Mouse (Mus musculus): Measurements from ENCODE around the gene Agfg2. TPM values are rescaled to one million over a fixed set of nuclear protein-coding genes. Genes with fewer than 3 reads are reported as not detected.

Gene Agfg2
- polyA plus RNA-seq, 1 experiment from 2014 or later, result 14.2 TPM

DNA sequence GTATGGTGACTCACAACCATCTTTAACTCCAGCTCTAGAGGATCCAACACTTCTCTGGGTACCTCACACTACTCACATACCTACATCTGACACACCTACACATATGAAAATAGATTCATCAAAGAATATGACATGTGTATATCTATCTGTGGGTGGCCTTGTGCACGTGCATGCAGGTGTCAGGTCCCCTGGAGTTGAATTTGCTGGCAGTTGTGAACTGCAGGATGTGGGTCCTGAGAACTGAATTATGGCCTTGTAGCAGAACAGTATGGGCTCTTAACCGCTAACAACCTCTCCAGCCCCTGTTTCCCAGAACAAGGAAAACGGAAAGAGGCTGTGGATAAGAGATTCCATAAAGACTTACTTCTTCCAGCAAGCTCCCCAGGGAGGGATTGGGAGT, 14.6 kb upstream of the Agfg2 start:
- H3K9ac ChIP-seq (replicated peaks; ENCODE audit: low read depth), result no peak overlapping the region
- DNase-seq (ENCODE audit: low spot score) (no peak), ATAC-seq (no peak)
- H3K36me3 ChIP-seq (ENCODE audit: insufficient read depth, low read length), result no peaks in the 10 kb centered on the region
- no peak overlapping the region for H3K27ac ChIP-seq (ENCODE audit: low read length)
- H3K9me3 ChIP-seq (ENCODE audit: low read length), result no peaks in the 10 kb centered on the region
- no peaks in the 10 kb centered on the region for H3K4me1 ChIP-seq (ENCODE audit: insufficient read depth, low read depth, low read length)
- WGBS, result 56% methylated on average over 3 of the region's 3 CpGs
- H3K4me3 ChIP-seq (ENCODE audit: low read depth, low read length), result no peak overlapping the region
- no peak overlapping the region for H3K4me2 ChIP-seq (replicated peaks; ENCODE audit: low read depth, low read length)
- no peaks in the 10 kb centered on the region for H3K27me3 ChIP-seq (replicated peaks; ENCODE audit: insufficient read depth, low read length)
- TF ChIP-seq EP300 (IDR thresholded peaks at IDR 0.05), result no peak
- TF ChIP-seq CTCF (IDR thresholded peaks at IDR 0.05), result no peak

DNA sequence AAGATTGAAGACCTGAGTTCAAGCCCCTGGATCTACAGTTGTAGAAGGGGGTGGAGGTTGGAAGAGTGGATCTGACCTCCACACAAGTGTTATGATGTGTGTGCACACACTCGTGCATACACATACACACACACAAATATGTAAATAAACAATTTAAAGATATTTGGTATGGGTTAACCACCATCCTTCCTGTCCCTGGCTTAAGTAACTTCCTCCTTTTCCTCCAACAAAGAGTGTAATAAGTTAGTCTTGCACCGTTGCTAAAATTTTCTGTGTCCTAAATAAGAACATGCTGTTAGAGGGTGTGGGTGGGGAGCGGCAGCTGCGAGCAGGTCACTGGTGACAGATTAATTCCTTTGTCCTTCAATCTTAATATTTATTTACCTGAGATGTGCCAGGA, 11.4 kb upstream of the Agfg2 start:
- Histone ChIP-seq H3K4me1 (ENCODE audit: insufficient read depth, low read depth, low read length) (no peaks in the 10 kb centered on the region), H3K9me3 (ENCODE audit: low read length) (no peaks in the 10 kb centered on the region), H3K36me3 (ENCODE audit: insufficient read depth, low read length) (no peaks in the 10 kb centered on the region), H3K27ac (ENCODE audit: low read length) (no peak overlapping the region), H3K4me2 (replicated peaks; ENCODE audit: low read depth, low read length) (no peak overlapping the region), H3K27me3 (replicated peaks; ENCODE audit: insufficient read depth, low read length) (no peaks in the 10 kb centered on the region), H3K4me3 (ENCODE audit: low read depth, low read length) (no peak overlapping the region), H3K9ac (replicated peaks; ENCODE audit: low read depth) (no peak overlapping the region)
- ATAC-seq (no peak), DNase-seq (ENCODE audit: low spot score) (no peak)
- no peak for TF ChIP-seq CTCF (IDR thresholded peaks at IDR 0.05)
- TF ChIP-seq EP300 (IDR thresholded peaks at IDR 0.05), result no peak
- WGBS, result 45% methylated on average over 4 of the region's 4 CpGs

DNA sequence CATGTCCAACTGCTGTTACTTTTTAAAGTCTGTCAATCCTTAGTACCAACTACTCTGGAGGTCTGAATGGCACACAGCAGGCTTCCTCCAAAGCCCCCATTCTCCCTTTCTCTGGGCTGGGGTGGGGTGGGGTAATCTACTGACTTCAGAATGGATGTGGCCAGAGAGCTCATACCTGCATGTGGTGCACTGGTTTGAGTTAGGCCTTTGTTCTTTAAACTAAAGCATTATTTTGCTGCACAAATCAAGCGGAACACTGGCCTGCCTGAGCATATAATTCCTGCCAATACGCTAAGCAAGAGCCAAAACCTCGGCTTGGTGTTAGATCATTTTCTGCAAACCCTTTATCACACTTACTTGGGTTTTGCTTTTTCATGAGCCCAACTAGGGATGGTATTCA, 10.3 kb upstream of the Agfg2 start:
- Histone ChIP-seq H3K4me2 (replicated peaks; ENCODE audit: low read depth, low read length) (no peak overlapping the region), H3K27ac (ENCODE audit: low read length) (no peak overlapping the region), H3K9me3 (ENCODE audit: low read length) (no peaks in the 10 kb centered on the region), H3K27me3 (replicated peaks; ENCODE audit: insufficient read depth, low read length) (no peaks in the 10 kb centered on the region), H3K4me1 (ENCODE audit: insufficient read depth, low read depth, low read length) (no peaks in the 10 kb centered on the region), H3K36me3 (ENCODE audit: insufficient read depth, low read length) (no peaks in the 10 kb centered on the region), H3K4me3 (ENCODE audit: low read depth, low read length) (no peak overlapping the region), H3K9ac (replicated peaks; ENCODE audit: low read depth) (no peak overlapping the region)
- no peak for TF ChIP-seq EP300 (IDR thresholded peaks at IDR 0.05)
- TF ChIP-seq CTCF (IDR thresholded peaks at IDR 0.05), result no peak
- DNase-seq (ENCODE audit: low spot score) (no peak), ATAC-seq (no peak)
- WGBS, result 53% methylated on average over 3 of the region's 3 CpGs

DNA sequence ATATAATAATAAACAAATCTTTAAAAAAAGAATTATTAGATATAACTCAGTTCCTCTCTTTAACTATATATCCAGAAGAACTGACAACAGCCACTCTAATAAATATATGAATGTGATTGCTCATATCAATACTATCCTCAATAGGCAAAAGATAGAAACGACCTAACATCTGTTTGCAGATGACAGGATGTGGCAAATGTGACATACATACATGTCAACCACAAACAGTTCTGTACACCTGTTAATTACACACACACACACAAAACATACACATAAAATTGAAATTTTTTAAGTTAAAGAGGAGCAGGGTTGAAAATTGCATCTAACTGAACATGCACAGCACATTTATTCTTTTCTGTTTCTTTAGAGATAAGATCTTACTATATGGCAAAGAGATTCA, 7.4 kb upstream of the Agfg2 start:
- Histone ChIP-seq H3K4me1 (ENCODE audit: insufficient read depth, low read depth, low read length) (no peaks in the 10 kb centered on the region), H3K4me2 (replicated peaks; ENCODE audit: low read depth, low read length) (no peak overlapping the region), H3K27me3 (replicated peaks; ENCODE audit: insufficient read depth, low read length) (no peaks in the 10 kb centered on the region), H3K36me3 (ENCODE audit: insufficient read depth, low read length) (no peaks in the 10 kb centered on the region), H3K4me3 (ENCODE audit: low read depth, low read length) (no peak overlapping the region), H3K9ac (replicated peaks; ENCODE audit: low read depth) (no peak overlapping the region), H3K9me3 (ENCODE audit: low read length) (no peaks in the 10 kb centered on the region), H3K27ac (ENCODE audit: low read length) (no peak overlapping the region)
- WGBS, result 49% methylated on average over 1 of the region's 1 CpGs
- TF ChIP-seq EP300 (IDR thresholded peaks at IDR 0.05) (no peak), CTCF (IDR thresholded peaks at IDR 0.05) (no peak)
- ATAC-seq (no peak), DNase-seq (ENCODE audit: low spot score) (no peak)

DNA sequence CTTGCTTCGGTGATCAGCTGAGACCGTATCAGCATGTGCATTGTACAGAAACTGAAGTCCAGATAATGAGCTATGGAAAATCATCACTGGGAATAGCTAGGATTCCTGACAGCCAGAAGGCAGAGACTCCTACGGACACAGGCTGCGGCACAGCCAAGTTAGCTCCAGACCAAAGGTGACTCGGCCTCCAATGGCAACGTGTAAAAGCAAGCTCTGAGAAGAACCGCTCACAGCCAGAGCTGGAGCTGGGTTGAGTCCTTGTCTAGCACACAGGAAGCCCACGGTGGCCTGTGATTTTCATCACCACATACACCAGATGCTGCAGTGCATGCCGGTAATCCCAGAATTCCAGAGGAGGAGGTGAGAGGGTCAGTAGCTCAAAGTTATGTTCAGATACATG, 6.0 kb upstream of the Agfg2 start:
- 53% methylated on average over 9 of the region's 9 CpGs for WGBS
- ATAC-seq, result no peak
- TF ChIP-seq CTCF (IDR thresholded peaks at IDR 0.05), result no peak
- no peak for TF ChIP-seq EP300 (IDR thresholded peaks at IDR 0.05)

DNA sequence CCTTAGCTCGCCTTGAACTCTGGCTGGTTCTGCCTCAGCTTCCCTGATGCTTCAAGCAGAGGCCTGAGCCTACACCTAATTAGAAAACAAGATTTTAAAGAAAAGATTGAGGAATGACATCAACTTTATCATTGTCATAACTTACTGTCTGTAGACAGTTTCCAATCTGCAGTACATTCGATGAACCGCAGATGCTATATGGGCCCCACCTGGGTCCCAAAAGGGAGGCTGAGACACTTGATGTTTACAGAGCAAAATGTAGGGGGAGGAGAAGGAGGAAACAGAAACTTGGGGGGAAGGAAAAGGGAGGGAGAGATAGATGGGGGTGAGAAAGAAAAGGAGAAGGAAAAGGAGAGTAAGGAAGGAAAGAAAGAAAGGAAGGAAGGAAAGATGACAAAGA, 5.4 kb upstream of the Agfg2 start:
- TF ChIP-seq CTCF (IDR thresholded peaks at IDR 0.05) (no peak), EP300 (IDR thresholded peaks at IDR 0.05) (no peak)
- DNase-seq (ENCODE audit: low spot score) (no peak), ATAC-seq (no peak)
- WGBS, result 80% methylated on average over 3 of the region's 3 CpGs
- H3K4me2 ChIP-seq (replicated peaks; ENCODE audit: low read depth, low read length), result no peak overlapping the region
- H3K27ac ChIP-seq (ENCODE audit: low read length), result no peak overlapping the region
- no peaks in the 10 kb centered on the region for H3K9me3 ChIP-seq (ENCODE audit: low read length)
- no peaks in the 10 kb centered on the region for H3K36me3 ChIP-seq (ENCODE audit: insufficient read depth, low read length)
- no peak overlapping the region for H3K4me3 ChIP-seq (ENCODE audit: low read depth, low read length)
- no peak overlapping the region for H3K9ac ChIP-seq (replicated peaks; ENCODE audit: low read depth)
- no peaks in the 10 kb centered on the region for H3K27me3 ChIP-seq (replicated peaks; ENCODE audit: insufficient read depth, low read length)
- H3K4me1 ChIP-seq (ENCODE audit: insufficient read depth, low read depth, low read length), result no peaks in the 10 kb centered on the region

More for the DNA sequence above, 6.0 kb upstream of the Agfg2 start:
- DNase-seq (ENCODE audit: low spot score), result no peak
- Histone ChIP-seq H3K4me2 (replicated peaks; ENCODE audit: low read depth, low read length) (no peak overlapping the region), H3K36me3 (ENCODE audit: insufficient read depth, low read length) (no peaks in the 10 kb centered on the region), H3K4me3 (ENCODE audit: low read depth, low read length) (no peak overlapping the region), H3K27ac (ENCODE audit: low read length) (no peak overlapping the region), H3K27me3 (replicated peaks; ENCODE audit: insufficient read depth, low read length) (no peaks in the 10 kb centered on the region), H3K9ac (replicated peaks; ENCODE audit: low read depth) (no peak overlapping the region), H3K4me1 (ENCODE audit: insufficient read depth, low read depth, low read length) (no peaks in the 10 kb centered on the region), H3K9me3 (ENCODE audit: low read length) (no peaks in the 10 kb centered on the region)

DNA sequence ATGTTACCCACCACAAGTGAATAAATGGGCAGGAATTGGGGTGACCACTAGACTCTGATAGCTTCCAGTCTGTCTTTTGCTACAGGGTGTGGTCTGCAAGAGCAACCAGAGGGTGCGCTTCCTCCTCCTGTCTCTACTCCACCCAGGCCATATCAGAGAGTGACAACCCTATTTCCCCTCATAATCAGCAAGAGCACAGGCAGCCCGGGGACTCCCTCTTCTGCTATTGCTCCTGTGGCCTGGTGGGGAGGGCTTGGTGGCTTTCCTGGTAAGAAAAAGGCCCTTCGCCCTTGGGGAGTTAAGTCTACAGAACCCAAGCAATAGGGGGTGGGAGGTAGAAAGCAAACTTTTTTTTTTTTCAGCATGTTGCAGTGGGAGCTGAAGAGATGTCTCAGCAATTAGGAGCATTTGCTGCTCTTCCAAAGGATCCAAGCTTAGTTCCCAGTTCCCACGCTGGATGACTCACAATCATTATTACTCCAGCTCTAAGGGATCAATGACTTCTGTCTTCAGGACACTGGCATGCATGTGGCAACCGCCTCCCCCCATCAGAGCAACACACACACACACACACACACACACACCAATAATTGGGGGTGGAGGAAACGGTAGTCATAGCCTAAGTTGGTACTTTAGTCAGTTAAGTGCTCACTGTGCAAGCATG, 1.7 kb upstream of the Agfg2 start:
- H3K4me3 ChIP-seq (ENCODE audit: low read depth, low read length), result no peak overlapping the region
- H3K36me3 ChIP-seq (ENCODE audit: insufficient read depth, low read length), result no peaks in the 10 kb centered on the region
- no peak overlapping the region for H3K9ac ChIP-seq (replicated peaks; ENCODE audit: low read depth)
- H3K4me2 ChIP-seq (replicated peaks; ENCODE audit: low read depth, low read length), result no peak overlapping the region
- TF ChIP-seq EP300 (IDR thresholded peaks at IDR 0.05), result no peak
- TF ChIP-seq CTCF (IDR thresholded peaks at IDR 0.05), result no peak
- ATAC-seq, result no peak
- no peaks in the 10 kb centered on the region for H3K9me3 ChIP-seq (ENCODE audit: low read length)
- WGBS, result 74% methylated on average over 6 of the region's 6 CpGs
- H3K27ac ChIP-seq (ENCODE audit: low read length), result no peak overlapping the region
- no peak for DNase-seq (ENCODE audit: low spot score)
- H3K27me3 ChIP-seq (replicated peaks; ENCODE audit: insufficient read depth, low read length), result no peaks in the 10 kb centered on the region
- no peaks in the 10 kb centered on the region for H3K4me1 ChIP-seq (ENCODE audit: insufficient read depth, low read depth, low read length)

Measured in lung, postnatal 0 days (tissue).